Mouse (Mus musculus): ENCODE results near the gene Carmil1. TPM values are rescaled to one million over a fixed set of nuclear protein-coding genes. Genes with fewer than 3 reads are reported as not detected.

Gene Carmil1
- total and polyA plus RNA-seq, 3 experiments: 1.2 to 6.9 (median 4.4) TPM

- DNase-seq: no peak
These were observed 43.9 kb downstream of the Carmil1 start for GRCm38 (mm10) chr13:24236736-24237135.

DNA sequence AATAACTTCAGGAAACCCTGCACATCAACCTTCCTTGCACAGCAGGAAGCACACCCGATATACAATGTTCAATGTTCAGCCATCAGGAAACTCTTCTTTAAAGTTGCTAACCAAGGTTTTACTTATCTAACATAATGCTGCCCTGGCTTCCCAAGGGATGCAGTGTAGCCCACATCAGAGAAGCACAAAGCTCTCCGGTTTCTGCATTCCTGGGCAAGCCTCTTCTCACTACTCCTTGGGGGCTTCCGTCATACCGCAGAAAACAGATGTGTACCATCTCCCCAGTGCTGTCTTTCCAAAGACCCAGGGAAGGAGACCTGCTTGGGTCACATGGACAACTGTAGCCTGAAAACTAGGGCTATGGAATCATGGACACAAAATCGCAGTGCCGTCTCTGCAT, 47.8 kb downstream of the Carmil1 start:
- Histone ChIP-seq H3K79me2 (replicated peaks; ENCODE audit: control insufficient read depth, insufficient read depth, low read length) (no peaks in the 10 kb centered on the region), H3K9ac (ENCODE audit: low read depth, low read length) (no peak overlapping the region), H3K36me3 (ENCODE audit: control insufficient read depth, insufficient read depth, low read length) (no peaks in the 10 kb centered on the region), H3K4me3 (no peak overlapping the region), H3K27ac (no peak overlapping the region), H3K4me1 (ENCODE audit: control insufficient read depth, insufficient read depth, low read length) (no peaks in the 10 kb centered on the region; the same call in 1 of the 2 replicates), H3K27me3 (ENCODE audit: control insufficient read depth, insufficient read depth, low read length) (no peaks in the 10 kb centered on the region)
- TF ChIP-seq EP300 (IDR thresholded peaks at IDR 0.05; ENCODE audit: insufficient read depth, low read depth, low read length) (no peak), POLR2A (IDR thresholded peaks at IDR 0.05; ENCODE audit: insufficient read depth, low read depth, low read length) (no peak), CTCF (IDR thresholded peaks at IDR 0.05) (no peak)
- no peak for DNase-seq
- WGBS: 43% methylated on average over 6 of the region's 6 CpGs
- intact Hi-C loops (cut with DNase I): no loop called here

More at GRCm38 (mm10) chr13:24236736-24237135, 43.9 kb downstream of the Carmil1 start:
- no peak for TF ChIP-seq POLR2A (IDR thresholded peaks at IDR 0.05; ENCODE audit: insufficient read depth, low read depth, low read length)
- TF ChIP-seq CTCF (IDR thresholded peaks at IDR 0.05): no peak
- no peak for TF ChIP-seq EP300 (IDR thresholded peaks at IDR 0.05; ENCODE audit: insufficient read depth, low read depth, low read length)
- intact Hi-C loops (cut with DNase I): loop anchor here (5.0 kb wide), 1 partner anchor 94 kb away; no protein-coding TSS in a partner anchor
- 63% methylated on average over 4 of the region's 4 CpGs for WGBS
- Histone ChIP-seq H3K36me3 (ENCODE audit: control insufficient read depth, insufficient read depth, low read length) (no peaks in the 10 kb centered on the region), H3K4me1 (ENCODE audit: control insufficient read depth, insufficient read depth, low read length) (no peaks in the 10 kb centered on the region; the same call in 1 of the 2 replicates), H3K27ac (no peak overlapping the region), H3K79me2 (replicated peaks; ENCODE audit: control insufficient read depth, insufficient read depth, low read length) (no peaks in the 10 kb centered on the region), H3K27me3 (ENCODE audit: control insufficient read depth, insufficient read depth, low read length) (no peaks in the 10 kb centered on the region), H3K9ac (ENCODE audit: low read depth, low read length) (no peak overlapping the region), H3K4me3 (no peak overlapping the region)

DNA sequence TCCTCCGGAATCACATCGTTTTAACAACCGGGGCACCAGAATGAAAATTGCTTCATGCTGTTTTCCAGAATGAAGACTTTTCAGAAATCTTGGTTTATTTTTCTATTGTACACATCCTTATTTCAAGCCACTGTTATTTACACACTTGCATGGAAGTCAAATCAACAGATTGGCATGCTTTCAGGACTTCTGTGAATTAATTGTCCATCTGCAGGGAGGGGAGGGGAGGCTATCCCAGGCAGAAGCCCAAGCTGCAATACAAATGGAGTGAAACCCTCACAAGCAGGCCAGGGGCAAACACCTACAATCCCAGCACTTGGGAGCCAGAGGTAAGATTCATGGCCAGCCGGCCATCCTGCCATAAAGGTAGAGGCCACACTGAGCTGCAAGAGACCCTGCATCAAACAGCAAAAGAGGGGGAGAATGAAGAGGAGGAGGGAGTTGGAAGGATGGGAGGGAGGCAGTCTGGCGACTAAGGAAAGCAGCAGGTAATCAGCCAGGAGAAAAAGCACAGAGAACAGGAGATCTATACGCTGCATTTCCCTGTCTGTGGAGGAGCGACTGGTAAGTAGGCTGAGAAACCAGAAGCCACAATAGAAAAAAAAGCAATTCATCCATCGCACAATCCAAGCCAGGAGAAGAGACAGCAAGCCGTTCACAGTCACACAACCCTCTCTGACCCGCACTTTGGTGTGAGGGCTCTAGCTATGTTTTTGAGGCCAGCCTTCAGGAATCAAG, 48.7 kb downstream of the Carmil1 start:
- Histone ChIP-seq H3K9ac (ENCODE audit: low read depth, low read length) (no peak overlapping the region), H3K79me2 (replicated peaks; ENCODE audit: control insufficient read depth, insufficient read depth, low read length) (no peaks in the 10 kb centered on the region), H3K36me3 (ENCODE audit: control insufficient read depth, insufficient read depth, low read length) (no peaks in the 10 kb centered on the region), H3K27ac (no peak overlapping the region), H3K27me3 (ENCODE audit: control insufficient read depth, insufficient read depth, low read length) (no peaks in the 10 kb centered on the region), H3K4me1 (ENCODE audit: control insufficient read depth, insufficient read depth, low read length) (no peaks in the 10 kb centered on the region; the same call in 1 of the 2 replicates), H3K4me3 (no peak overlapping the region)
- no peak for DNase-seq
- WGBS: 87% methylated on average over 10 of the region's 10 CpGs
- TF ChIP-seq POLR2A (IDR thresholded peaks at IDR 0.05; ENCODE audit: insufficient read depth, low read depth, low read length) (no peak), CTCF (IDR thresholded peaks at IDR 0.05) (no peak), EP300 (IDR thresholded peaks at IDR 0.05; ENCODE audit: insufficient read depth, low read depth, low read length) (no peak)
- intact Hi-C loops (cut with DNase I): no loop called here

DNA sequence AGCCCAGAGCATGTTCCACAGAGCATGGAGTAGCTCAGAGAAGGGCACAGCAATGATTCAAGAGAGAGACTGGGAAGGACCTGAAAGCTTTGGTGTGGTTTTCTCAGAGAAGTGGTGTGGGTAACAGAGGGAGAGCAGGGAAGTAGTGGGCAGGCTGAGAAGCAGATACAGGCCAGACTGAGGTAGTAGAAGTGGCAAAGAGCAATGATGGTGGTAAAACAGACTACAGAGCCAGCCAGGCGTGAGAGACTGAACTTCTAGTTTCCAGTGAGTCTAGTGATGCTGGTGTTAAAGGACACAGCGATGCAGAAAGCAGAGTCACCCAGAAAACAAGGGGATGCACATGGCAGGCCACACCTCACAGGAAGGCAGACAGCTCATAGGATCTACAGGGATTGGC, 49.4 kb downstream of the Carmil1 start:
- Histone ChIP-seq H3K79me2 (replicated peaks; ENCODE audit: control insufficient read depth, insufficient read depth, low read length) (no peaks in the 10 kb centered on the region), H3K27me3 (ENCODE audit: control insufficient read depth, insufficient read depth, low read length) (no peaks in the 10 kb centered on the region), H3K36me3 (ENCODE audit: control insufficient read depth, insufficient read depth, low read length) (no peaks in the 10 kb centered on the region), H3K4me1 (ENCODE audit: control insufficient read depth, insufficient read depth, low read length) (no peaks in the 10 kb centered on the region; the same call in 1 of the 2 replicates), H3K9ac (ENCODE audit: low read depth, low read length) (no peak overlapping the region), H3K27ac (no peak overlapping the region), H3K4me3 (no peak overlapping the region)
- 94% methylated on average over 2 of the region's 2 CpGs for WGBS
- no peak for TF ChIP-seq POLR2A (IDR thresholded peaks at IDR 0.05; ENCODE audit: insufficient read depth, low read depth, low read length)
- no peak for TF ChIP-seq CTCF (IDR thresholded peaks at IDR 0.05)
- TF ChIP-seq EP300 (IDR thresholded peaks at IDR 0.05; ENCODE audit: insufficient read depth, low read depth, low read length): no peak
- no peak for DNase-seq
- intact Hi-C loops (cut with DNase I): no loop called here

- no peaks in the 10 kb centered on the region for H3K79me2 ChIP-seq (replicated peaks; ENCODE audit: control insufficient read depth, insufficient read depth, low read length)
- H3K9ac ChIP-seq (ENCODE audit: low read depth, low read length): no peak overlapping the region
- H3K4me1 ChIP-seq (ENCODE audit: control insufficient read depth, insufficient read depth, low read length): no peaks in the 10 kb centered on the region; the same call in 1 of the 2 replicates
- TF ChIP-seq EP300 (IDR thresholded peaks at IDR 0.05; ENCODE audit: insufficient read depth, low read depth, low read length) (no peak), POLR2A (IDR thresholded peaks at IDR 0.05; ENCODE audit: insufficient read depth, low read depth, low read length) (no peak), CTCF (IDR thresholded peaks at IDR 0.05) (no peak)
- no peak for DNase-seq
- intact Hi-C loops (cut with DNase I): no loop called here
- H3K36me3 ChIP-seq (ENCODE audit: control insufficient read depth, insufficient read depth, low read length): no peaks in the 10 kb centered on the region
- 74% methylated on average over 4 of the region's 4 CpGs for WGBS
- H3K4me3 ChIP-seq: no peak overlapping the region
- H3K27me3 ChIP-seq (ENCODE audit: control insufficient read depth, insufficient read depth, low read length): no peaks in the 10 kb centered on the region
- H3K27ac ChIP-seq: no peak overlapping the region
These were observed 50.0 kb downstream of the Carmil1 start for GRCm38 (mm10) chr13:24230541-24231095.
